Mouse (Mus musculus): ENCODE results near the gene Stx5a.

GRCm38 (mm10) chr19:8802130-8802821, 61.1 kb downstream of the Stx5a start, which contains the start of gene Zbtb3:
- TF ChIP-seq EP300 (optimal IDR thresholded peaks at IDR 0.05) (no peak), CTCF (IDR thresholded peaks at IDR 0.05; ENCODE audit: low read depth) (no peak)

Data from stomach, postnatal 0 days (tissue).